In the genomic region with DNA sequence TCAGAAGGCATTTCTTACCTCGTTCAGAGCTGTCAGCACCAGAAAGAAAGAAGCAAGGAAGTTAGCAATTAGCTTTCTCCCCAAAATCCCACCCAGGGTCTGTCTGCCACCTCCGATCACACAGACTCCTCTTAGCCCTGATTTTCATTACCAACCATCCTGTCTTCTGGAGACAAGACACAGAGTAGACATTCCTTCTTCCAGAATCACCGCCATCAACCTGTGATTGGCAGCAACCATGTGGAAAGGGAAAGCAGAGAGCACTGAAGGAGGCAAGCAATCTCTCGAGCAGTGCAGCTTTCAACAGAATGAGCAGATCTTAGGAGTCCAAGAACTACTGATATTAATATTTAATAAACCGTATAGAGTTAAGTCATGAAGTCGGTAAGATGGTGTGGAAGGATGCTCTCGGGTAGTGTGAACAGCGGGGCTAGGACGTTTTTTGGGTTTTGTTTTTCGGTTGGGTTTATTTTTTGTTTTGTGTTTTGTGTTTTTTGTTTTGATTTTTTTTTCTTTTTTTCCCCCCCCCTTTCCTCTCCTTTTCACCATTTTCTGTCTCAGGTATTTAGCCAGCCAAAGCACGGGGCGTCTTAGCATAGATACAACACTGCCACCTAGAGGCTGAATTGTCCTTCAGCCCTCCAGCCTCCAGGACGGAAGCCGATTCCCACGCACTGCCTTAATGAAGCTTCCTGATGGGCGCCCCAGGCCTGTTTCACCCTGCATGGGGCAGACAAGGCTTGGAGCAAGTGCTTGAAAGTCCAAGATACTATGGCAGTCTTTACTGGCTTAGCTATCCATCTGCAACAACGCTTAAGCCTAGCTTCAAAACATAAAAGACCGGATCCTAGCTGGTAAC, we compare ENCODE assay signal across 8 mouse cellular contexts.
DNase-seq lines count a peak whose midpoint lies in the region; ATAC-seq and TF ChIP-seq lines count a peak whose summit lies in the region.

No protein-coding gene starts in this region.

- H3K36me3 ChIP-seq in kidney, adult 2 months (ENCODE audit: control insufficient read depth, insufficient read depth, low read length): no peaks in the 10 kb centered on the region
- H3K36me3 ChIP-seq in midbrain, embryonic 16.5 days (ENCODE audit: control insufficient read depth, insufficient read depth, low read length): no peaks in the 10 kb centered on the region

- peak overlapping the region; percentile 36 for H3K4me2 ChIP-seq in midbrain, embryonic 16.5 days (ENCODE audit: low read length)

- no peaks in the 10 kb centered on the region for H3K4me1 ChIP-seq in kidney, adult 2 months (ENCODE audit: control insufficient read depth, insufficient read depth, low read length)
- H3K4me1 ChIP-seq in midbrain, embryonic 16.5 days (ENCODE audit: control insufficient read depth, insufficient read depth, low read length): peaks cover 19% of the 10 kb centered on the region

- peak; percentile 63 for ATAC-seq in granulocyte monocyte progenitor cell, adult 5-6 weeks (replicated peaks; ENCODE audit: poor library complexity, severe bottlenecking)
- peak; percentile 97 for ATAC-seq in midbrain, embryonic 16.5 days

- TF ChIP-seq CTCF in kidney, adult 2 months (conservative IDR thresholded peaks at IDR 0.05; ENCODE audit: insufficient read depth, insufficient read length, low read depth, low read length): peak; percentile 79

- intact Hi-C loops in left cerebral cortex, postnatal 36 days (cut with DNase I): loop anchor here (2.0 to 5.0 kb wide), 2 partner anchors 83 to 109 kb away; no protein-coding TSS in a partner anchor

- no peak overlapping the region for H3K27ac ChIP-seq in kidney, adult 2 months (ENCODE audit: insufficient read depth, low read depth, low read length)
- H3K27ac ChIP-seq in midbrain, embryonic 16.5 days (ENCODE audit: low read length): peak overlapping the region; percentile 80

- H3K9me3 ChIP-seq in midbrain, embryonic 16.5 days (replicated peaks; ENCODE audit: control insufficient read depth, low read length, poor library complexity, severe bottlenecking): no peaks in the 10 kb centered on the region

- no peak overlapping the region for H3K4me3 ChIP-seq in kidney, adult 2 months (ENCODE audit: insufficient read depth, low read depth, low read length)
- H3K4me3 ChIP-seq in midbrain, embryonic 16.5 days (ENCODE audit: low read depth, low read length): no peak overlapping the region

- peak overlapping the region; percentile 17 for H3K9ac ChIP-seq in midbrain, embryonic 16.5 days (ENCODE audit: low read depth, low read length)

- TF ChIP-seq POLR2A in kidney, adult 2 months (IDR thresholded peaks at IDR 0.05; ENCODE audit: low read depth, low read length): no peak

- no peaks in the 10 kb centered on the region; the same call in 1 of the 2 replicates for H3K27me3 ChIP-seq in kidney, adult 2 months (replicated peaks; ENCODE audit: control insufficient read depth, insufficient read depth, low read length)
- H3K27me3 ChIP-seq in midbrain, embryonic 16.5 days (ENCODE audit: control insufficient read depth, insufficient read depth, low read depth, low read length): no peaks in the 10 kb centered on the region

- WGBS in kidney, adult 2 months: 37% methylated on average over 18 of the region's 18 CpGs
- WGBS in midbrain, embryonic 16.5 days: 27% methylated on average over 18 of the region's 18 CpGs

- DNase-seq in thymus, postnatal 4 days: peak; percentile 30
- DNase-seq in thymus, postnatal 25 days: no peak
- DNase-seq in embryo, embryonic 11 days: peak; percentile 94
- peak; percentile 46 for DNase-seq in kidney, adult 2 months
- DNase-seq in left cerebral cortex, postnatal 36 days (ENCODE audit: low spot score in 2 of 2): peak; percentile 54 to 73
- DNase-seq in testis, postnatal 10 days (ENCODE audit: low spot score): peak; percentile 73
